Mouse (Mus musculus): ENCODE results near the gene Chek2. TPM values are rescaled to one million over a fixed set of nuclear protein-coding genes. Genes with fewer than 3 reads are reported as not detected.
"Not testable (repeated sequence)": the region's sequence is repeated elsewhere in the genome, so short reads cannot be mapped to it uniquely, and the experiment has no call there.

Gene Chek2
- polyA plus RNA-seq, 1 experiment = 22.2 TPM

GRCm38 (mm10) chr5:110827576-110827975 is 12.2 kb upstream of the Chek2 start:
- no peak overlapping the region for H3K27ac ChIP-seq (ENCODE audit: control insufficient read depth, insufficient read depth, low read depth, low read length, poor library complexity)
- TF ChIP-seq CTCF (IDR thresholded peaks at IDR 0.05; ENCODE audit: control insufficient read depth, insufficient read depth, low read length) (no peak), POLR2A (IDR thresholded peaks at IDR 0.05; ENCODE audit: borderline replicate concordance, control insufficient read depth, low read depth, low read length) (no peak)
- H3K4me1 ChIP-seq (ENCODE audit: control insufficient read depth, insufficient read depth, low read length) = no peaks in the 10 kb centered on the region; the same call in 1 of the 2 replicates
- no peak overlapping the region for H3K4me3 ChIP-seq (replicated peaks; ENCODE audit: control insufficient read depth, low read depth, low read length)
- 78% methylated on average over 5 of the region's 5 CpGs for WGBS

GRCm38 (mm10) chr5:110831036-110831720 is 8.6 kb upstream of the Chek2 start:
- 89% methylated on average over 5 of the region's 5 CpGs for WGBS
- Histone ChIP-seq H3K4me3 (replicated peaks; ENCODE audit: control insufficient read depth, low read depth, low read length) (no peak overlapping the region), H3K4me1 (ENCODE audit: control insufficient read depth, insufficient read depth, low read length) (peaks cover 1% of the 10 kb centered on the region; the same call in 1 of the 2 replicates), H3K27ac (ENCODE audit: control insufficient read depth, insufficient read depth, low read depth, low read length, poor library complexity) (no peak overlapping the region)
- TF ChIP-seq POLR2A (IDR thresholded peaks at IDR 0.05; ENCODE audit: borderline replicate concordance, control insufficient read depth, low read depth, low read length) = no peak
- TF ChIP-seq CTCF (IDR thresholded peaks at IDR 0.05; ENCODE audit: control insufficient read depth, insufficient read depth, low read length) = no peak

GRCm38 (mm10) chr5:110835959-110836358 is 3.8 kb upstream of the Chek2 start:
- TF ChIP-seq POLR2A (IDR thresholded peaks at IDR 0.05; ENCODE audit: borderline replicate concordance, control insufficient read depth, low read depth, low read length) = no peak
- peak; percentile 69; the same call in 1 of the 2 replicates for TF ChIP-seq CTCF (IDR thresholded peaks at IDR 0.05; ENCODE audit: control insufficient read depth, insufficient read depth, low read length)
- H3K4me1 ChIP-seq (ENCODE audit: control insufficient read depth, insufficient read depth, low read length) = peaks cover 1% of the 10 kb centered on the region; the same call in 1 of the 2 replicates
- H3K27ac ChIP-seq (ENCODE audit: control insufficient read depth, insufficient read depth, low read depth, low read length, poor library complexity) = peak overlapping the region; percentile 87
- WGBS = 5% methylated on average over 3 of the region's 3 CpGs
- peak overlapping the region; percentile 52 for H3K4me3 ChIP-seq (replicated peaks; ENCODE audit: control insufficient read depth, low read depth, low read length)

DNA sequence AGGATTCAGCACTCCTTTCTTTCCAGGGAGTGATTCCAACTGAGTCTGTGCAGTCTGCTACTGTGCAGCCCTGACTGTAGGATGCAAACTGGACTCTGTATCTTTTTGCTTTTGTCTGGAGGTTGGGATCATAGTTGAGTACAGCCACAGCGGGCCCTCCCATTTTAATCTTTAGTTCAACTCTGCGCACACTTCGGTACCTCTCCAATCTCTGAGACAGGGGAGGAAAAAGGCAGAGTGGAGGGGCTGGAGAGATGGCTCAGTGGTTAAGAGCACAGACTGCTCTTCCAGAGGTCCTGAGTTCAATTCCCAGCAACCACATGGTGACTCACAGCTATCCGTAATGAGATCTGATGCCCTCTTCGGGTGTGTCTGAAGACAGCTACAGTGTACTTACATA is 1.8 kb upstream of the Chek2 start:
- H3K4me1 ChIP-seq (ENCODE audit: control insufficient read depth, insufficient read depth, low read length) = not testable (repeated sequence)
- Histone ChIP-seq H3K4me3 (replicated peaks; ENCODE audit: control insufficient read depth, low read depth, low read length) (peak overlapping the region; percentile 21), H3K27ac (ENCODE audit: control insufficient read depth, insufficient read depth, low read depth, low read length, poor library complexity) (peak overlapping the region; percentile 41)
- 62% methylated on average over 5 of the region's 5 CpGs for WGBS

- H3K4me1 ChIP-seq (ENCODE audit: control insufficient read depth, insufficient read depth, low read length) = peaks cover 1% of the 10 kb centered on the region; the same call in 1 of the 2 replicates
- WGBS = 2% methylated on average over 28 of the region's 28 CpGs
Measured at GRCm38 (mm10) chr5:110839038-110839677, 621 bp upstream of the Chek2 start.

GRCm38 (mm10) chr5:110840465-110840864 is 686 bp downstream of the Chek2 start:
- Histone ChIP-seq H3K4me3 (replicated peaks; ENCODE audit: control insufficient read depth, low read depth, low read length) (peak overlapping the region; percentile 80), H3K27ac (ENCODE audit: control insufficient read depth, insufficient read depth, low read depth, low read length, poor library complexity) (peak overlapping the region; percentile 53; the same call in 1 of the 2 replicates), H3K4me1 (ENCODE audit: control insufficient read depth, insufficient read depth, low read length) (no peaks in the 10 kb centered on the region; the same call in 1 of the 2 replicates)
- TF ChIP-seq POLR2A (IDR thresholded peaks at IDR 0.05; ENCODE audit: borderline replicate concordance, control insufficient read depth, low read depth, low read length) (no peak), CTCF (IDR thresholded peaks at IDR 0.05; ENCODE audit: control insufficient read depth, insufficient read depth, low read length) (peak; percentile 38; the same call in 1 of the 2 replicates)
- 2% methylated on average over 4 of the region's 4 CpGs for WGBS

More at GRCm38 (mm10) chr5:110839038-110839677, 621 bp upstream of the Chek2 start:
- Histone ChIP-seq H3K4me3 (replicated peaks; ENCODE audit: control insufficient read depth, low read depth, low read length) (peak overlapping the region; percentile 91), H3K27ac (ENCODE audit: control insufficient read depth, insufficient read depth, low read depth, low read length, poor library complexity) (peak overlapping the region; percentile 83)
- TF ChIP-seq POLR2A (IDR thresholded peaks at IDR 0.05; ENCODE audit: borderline replicate concordance, control insufficient read depth, low read depth, low read length) (no peak), CTCF (IDR thresholded peaks at IDR 0.05; ENCODE audit: control insufficient read depth, insufficient read depth, low read length) (peak; percentile 1; the same call in 1 of the 2 replicates)

- H3K4me3 ChIP-seq (replicated peaks; ENCODE audit: control insufficient read depth, low read depth, low read length) = peak overlapping the region; percentile 48
- no peak overlapping the region for H3K27ac ChIP-seq (ENCODE audit: control insufficient read depth, insufficient read depth, low read depth, low read length, poor library complexity)
- TF ChIP-seq CTCF (IDR thresholded peaks at IDR 0.05; ENCODE audit: control insufficient read depth, insufficient read depth, low read length) (no peak), POLR2A (IDR thresholded peaks at IDR 0.05; ENCODE audit: borderline replicate concordance, control insufficient read depth, low read depth, low read length) (no peak)
- WGBS = 73% methylated on average over 14 of the region's 14 CpGs
- no peaks in the 10 kb centered on the region; the same call in 1 of the 2 replicates for H3K4me1 ChIP-seq (ENCODE audit: control insufficient read depth, insufficient read depth, low read length)
Measured at GRCm38 (mm10) chr5:110841046-110841862, 1.5 kb downstream of the Chek2 start.

GRCm38 (mm10) chr5:110852990-110853389 is 13.2 kb downstream of the Chek2 start:
- TF ChIP-seq CTCF (IDR thresholded peaks at IDR 0.05; ENCODE audit: control insufficient read depth, insufficient read depth, low read length) (peak; percentile 14; the same call in 1 of the 2 replicates), POLR2A (IDR thresholded peaks at IDR 0.05; ENCODE audit: borderline replicate concordance, control insufficient read depth, low read depth, low read length) (no peak)
- Histone ChIP-seq H3K4me3 (replicated peaks; ENCODE audit: control insufficient read depth, low read depth, low read length) (no peak overlapping the region), H3K4me1 (ENCODE audit: control insufficient read depth, insufficient read depth, low read length) (no peaks in the 10 kb centered on the region), H3K27ac (ENCODE audit: control insufficient read depth, insufficient read depth, low read depth, low read length, poor library complexity) (no peak overlapping the region)
- WGBS = 58% methylated on average over 1 of the region's 1 CpGs
